Mouse (Mus musculus) midbrain, embryonic 10.5 days (tissue): Measurements from ENCODE around the gene Nif3l1. TPM values are rescaled to one million over a fixed set of nuclear protein-coding genes. Genes with fewer than 3 reads are reported as not detected.

Source experiments
- DNase-seq: peaks from one replicate; pipeline ENCODE4 v3.0.0-alpha.2; 2017; ENCODE audit warnings: low spot score
- H3K27ac ChIP-seq: fragments of 300-500 bp; sonication (generic); replicated peaks from 2 replicates; pipeline ENCODE4 v1.5.1; 2016; ENCODE audit warnings: mild to moderate bottlenecking
- H3K27me3 ChIP-seq: fragments of 300-500 bp; sonication (generic); 2 replicates; pipeline ENCODE4 v1.6.1; 2016; ENCODE audit warnings: low read depth, mild to moderate bottlenecking; ENCODE audit not compliant: poor library complexity, severe bottlenecking
- H3K36me3 ChIP-seq: fragments of 300-500 bp; sonication (generic); 2 replicates; pipeline ENCODE4 v1.6.1; 2016; ENCODE audit warnings: mild to moderate bottlenecking, moderate library complexity
- H3K4me1 ChIP-seq: fragments of 300-500 bp; sonication (generic); 2 replicates; pipeline ENCODE4 v1.6.1; 2016
- H3K4me3 ChIP-seq: fragments of 300-500 bp; sonication (generic); 2 replicates; pipeline ENCODE4 v1.5.1; 2016; ENCODE audit warnings: mild to moderate bottlenecking, moderate library complexity
- H3K9me3 ChIP-seq: fragments of 300-500 bp; sonication (generic); replicated peaks from 2 replicates; pipeline ENCODE4 v1.6.1; 2016; ENCODE audit warnings: mild to moderate bottlenecking
- WGBS: fragments of 180-500 bp; shearing (Covaris S2); methylation state at CpG from one replicate; pipeline ENCODE4 v1.1.7; 2016; 5-methylcytosine and 5-hydroxymethylcytosine counted together
- polyA plus RNA-seq: library from polyadenylated mRNA; unstranded; fragments of >200 nt; fragmentation: Nextera tagmentation; extraction: Ambion mirVana; gene quantifications from 2 replicates; pipeline ENCODE4 v1.2.1, GENCODE M21; 2016

The Nif3l1 gene
- polyA plus RNA-seq, 1 experiment from 2014 or later: 70.8 TPM

DNA sequence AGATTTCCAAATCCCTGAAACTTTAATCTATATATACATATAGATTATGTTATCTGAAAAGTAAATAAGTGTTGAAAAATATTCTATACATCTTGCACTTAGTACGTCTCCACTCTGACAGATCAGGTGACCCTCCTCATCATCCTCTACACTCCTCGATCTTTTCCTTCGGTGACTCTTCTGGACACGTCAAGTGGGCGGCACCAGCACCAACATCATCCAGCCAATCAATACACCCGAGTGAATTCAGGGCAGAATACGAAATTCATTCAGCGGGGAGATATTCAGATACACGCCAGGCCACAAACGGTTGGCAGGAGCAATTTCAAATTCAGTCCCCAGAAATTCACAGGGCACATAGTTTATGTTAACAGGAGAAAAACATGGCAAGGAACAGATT, 24.9 kb upstream of the Nif3l1 start:
- no peaks in the 10 kb centered on the region for H3K27me3 ChIP-seq
- 91% methylated on average over 10 of the region's 10 CpGs for WGBS
- H3K36me3 ChIP-seq: peaks cover 71% of the 10 kb centered on the region

GRCm38 (mm10) chr1:58420961-58421360, 24.0 kb upstream of the Nif3l1 start:
- 86% methylated on average over 7 of the region's 7 CpGs for WGBS
- Histone ChIP-seq H3K4me1 (peaks cover 21% of the 10 kb centered on the region), H3K4me3 (no peak overlapping the region), H3K9me3 (no peaks in the 10 kb centered on the region), H3K27me3 (no peaks in the 10 kb centered on the region), H3K36me3 (peaks cover 62% of the 10 kb centered on the region), H3K27ac (no peak overlapping the region)
- DNase-seq: no peak

More for the DNA sequence above, 24.9 kb upstream of the Nif3l1 start:
- Histone ChIP-seq H3K4me3 (no peak overlapping the region), H3K27ac (no peak overlapping the region), H3K4me1 (peaks cover 21% of the 10 kb centered on the region), H3K9me3 (no peaks in the 10 kb centered on the region)
- DNase-seq: no peak

- Histone ChIP-seq H3K27ac (peak overlapping the region; percentile 100), H3K4me1 (peaks cover 21% of the 10 kb centered on the region), H3K27me3 (no peaks in the 10 kb centered on the region), H3K4me3 (peak overlapping the region; percentile 100), H3K9me3 (no peaks in the 10 kb centered on the region), H3K36me3 (peaks cover 44% of the 10 kb centered on the region)
- 19% methylated on average over 13 of the region's 13 CpGs for WGBS
- DNase-seq: peak; percentile 24
These were observed 22.1 kb upstream of the Nif3l1 start for GRCm38 (mm10) chr1:58422879-58423278.

- Histone ChIP-seq H3K36me3 (peaks cover 36% of the 10 kb centered on the region), H3K4me3 (peak within 1 kb of the TSS; percentile 100), H3K27ac (peak within 1 kb of the TSS; percentile 100), H3K4me1 (peaks cover 21% of the 10 kb centered on the region), H3K27me3 (no peaks in the 10 kb centered on the region), H3K9me3 (no peaks in the 10 kb centered on the region)
- under 1% methylated on average over 79 of the region's 79 CpGs for WGBS
- DNase-seq: peak; percentile 93
These were observed 21.3 kb upstream of the Nif3l1 start, which contains the start of gene Clk1 for GRCm38 (mm10) chr1:58423371-58424248. Clk1 (minus strand) TSS chr1:58424066.

DNA sequence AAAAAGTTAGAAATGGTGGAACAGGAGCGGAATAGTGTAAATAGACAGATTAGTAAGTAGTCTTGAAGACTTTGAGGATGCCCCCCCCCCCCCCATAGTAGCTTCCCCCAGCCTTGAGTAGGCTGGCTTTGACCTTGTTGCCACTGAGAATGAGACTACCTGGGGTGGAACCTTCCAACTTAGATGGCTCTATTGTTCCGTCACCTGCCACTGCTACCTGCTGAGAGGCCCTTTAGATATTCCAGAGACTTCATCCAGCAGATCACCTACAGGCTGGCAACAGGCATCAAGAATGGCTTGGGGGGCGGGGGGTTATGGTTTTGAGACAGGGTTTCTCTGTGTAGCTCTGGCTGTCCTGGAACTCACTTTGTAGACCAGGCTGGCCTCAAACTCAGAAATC, 20.4 kb upstream of the Nif3l1 start:
- Histone ChIP-seq H3K27ac (no peak overlapping the region), H3K36me3 (peaks cover 29% of the 10 kb centered on the region), H3K9me3 (no peaks in the 10 kb centered on the region), H3K27me3 (no peaks in the 10 kb centered on the region), H3K4me3 (no peak overlapping the region; the same call in 1 of the 2 replicates), H3K4me1 (peaks cover 21% of the 10 kb centered on the region)
- DNase-seq: no peak
- 90% methylated on average over 3 of the region's 3 CpGs for WGBS

GRCm38 (mm10) chr1:58444691-58445090, 260 bp upstream of the Nif3l1 start:
- WGBS: 14% methylated on average over 10 of the region's 10 CpGs
- peak overlapping the region; percentile 91 for H3K27ac ChIP-seq
- H3K27me3 ChIP-seq: no peaks in the 10 kb centered on the region
- peak overlapping the region; percentile 77 for H3K4me3 ChIP-seq
- peaks cover 62% of the 10 kb centered on the region for H3K36me3 ChIP-seq
- H3K9me3 ChIP-seq: no peaks in the 10 kb centered on the region
- H3K4me1 ChIP-seq: peaks cover 28% of the 10 kb centered on the region
- DNase-seq: no peak

GRCm38 (mm10) chr1:58445861-58446260, 910 bp downstream of the Nif3l1 start:
- Histone ChIP-seq H3K27ac (peak overlapping the region; percentile 91), H3K9me3 (no peaks in the 10 kb centered on the region), H3K4me3 (peak overlapping the region; percentile 77), H3K36me3 (peaks cover 59% of the 10 kb centered on the region), H3K27me3 (no peaks in the 10 kb centered on the region), H3K4me1 (peaks cover 28% of the 10 kb centered on the region)
- no peak for DNase-seq
- WGBS: 16% methylated on average over 11 of the region's 11 CpGs

DNA sequence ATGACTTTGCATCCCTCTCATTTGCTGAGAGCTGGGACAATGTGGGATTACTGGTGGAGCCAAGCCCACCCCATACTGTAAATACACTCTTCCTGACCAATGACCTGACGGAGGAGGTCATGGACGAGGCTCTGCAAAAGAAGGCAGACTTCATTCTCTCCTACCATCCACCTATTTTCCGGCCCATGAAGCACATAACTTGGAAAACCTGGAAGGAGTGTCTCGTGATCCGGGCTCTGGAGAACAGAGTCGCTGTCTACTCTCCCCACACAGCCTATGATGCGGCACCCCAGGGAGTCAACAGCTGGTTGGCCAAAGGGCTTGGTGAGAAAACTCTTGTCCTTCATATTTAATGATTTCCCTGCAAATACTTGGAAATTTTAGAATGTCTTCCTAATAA, 2.8 kb downstream of the Nif3l1 start:
- 96% methylated on average over 7 of the region's 7 CpGs for WGBS
- H3K36me3 ChIP-seq: peaks cover 58% of the 10 kb centered on the region
- no peak for DNase-seq

GRCm38 (mm10) chr1:58448396-58448795, 3.4 kb downstream of the Nif3l1 start:
- peaks cover 28% of the 10 kb centered on the region for H3K4me1 ChIP-seq
- no peak for DNase-seq
- peaks cover 61% of the 10 kb centered on the region for H3K36me3 ChIP-seq
- H3K9me3 ChIP-seq: no peaks in the 10 kb centered on the region
- no peaks in the 10 kb centered on the region for H3K27me3 ChIP-seq
- no peak overlapping the region for H3K27ac ChIP-seq
- WGBS: 92% methylated on average over 7 of the region's 7 CpGs
- H3K4me3 ChIP-seq: no peak overlapping the region

More for the DNA sequence above, 2.8 kb downstream of the Nif3l1 start:
- H3K4me3 ChIP-seq: no peak overlapping the region
- H3K27me3 ChIP-seq: no peaks in the 10 kb centered on the region
- H3K27ac ChIP-seq: no peak overlapping the region
- H3K9me3 ChIP-seq: no peaks in the 10 kb centered on the region
- H3K4me1 ChIP-seq: peaks cover 28% of the 10 kb centered on the region

DNA sequence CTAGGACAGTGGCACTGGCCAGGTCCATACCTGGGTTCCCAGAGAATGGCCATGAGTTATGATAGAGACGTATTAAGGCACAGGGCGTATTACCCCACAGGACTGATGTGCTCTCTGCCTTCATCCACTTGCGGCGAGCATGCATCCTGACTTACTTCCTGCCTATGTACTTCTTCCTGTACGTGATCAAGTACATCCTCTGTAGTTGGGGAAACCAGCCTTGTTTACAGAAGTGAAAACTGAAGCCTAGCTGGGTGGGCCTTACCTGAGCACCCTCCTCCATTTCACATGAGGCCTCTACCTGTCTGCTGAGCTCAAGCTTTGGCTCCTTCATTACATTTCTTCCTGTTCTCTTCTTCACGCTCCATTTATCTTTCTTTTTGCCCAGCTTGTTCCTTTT, 9.4 kb downstream of the Nif3l1 start:
- WGBS: 92% methylated on average over 6 of the region's 6 CpGs
- Histone ChIP-seq H3K4me3 (no peak overlapping the region), H3K27me3 (no peaks in the 10 kb centered on the region), H3K9me3 (no peaks in the 10 kb centered on the region), H3K27ac (no peak overlapping the region), H3K36me3 (peaks cover 95% of the 10 kb centered on the region), H3K4me1 (no peaks in the 10 kb centered on the region)
- DNase-seq: no peak

- DNase-seq: no peak
- 94% methylated on average over 5 of the region's 5 CpGs for WGBS
- Histone ChIP-seq H3K9me3 (no peaks in the 10 kb centered on the region), H3K36me3 (peaks cover 99% of the 10 kb centered on the region), H3K4me3 (no peak overlapping the region), H3K27ac (no peak overlapping the region), H3K4me1 (no peaks in the 10 kb centered on the region), H3K27me3 (no peaks in the 10 kb centered on the region)
These were observed 13.2 kb downstream of the Nif3l1 start for GRCm38 (mm10) chr1:58458175-58458574.

- Histone ChIP-seq H3K36me3 (peaks cover 99% of the 10 kb centered on the region), H3K27me3 (no peaks in the 10 kb centered on the region), H3K4me3 (no peak overlapping the region), H3K9me3 (no peaks in the 10 kb centered on the region), H3K4me1 (no peaks in the 10 kb centered on the region), H3K27ac (no peak overlapping the region)
- 93% methylated on average over 2 of the region's 2 CpGs for WGBS
- DNase-seq: no peak
These were observed 13.9 kb downstream of the Nif3l1 start for GRCm38 (mm10) chr1:58458867-58459266.

GRCm38 (mm10) chr1:58460566-58460965, 15.6 kb downstream of the Nif3l1 start:
- H3K27me3 ChIP-seq: no peaks in the 10 kb centered on the region
- H3K27ac ChIP-seq: no peak overlapping the region
- WGBS: 93% methylated on average over 3 of the region's 3 CpGs
- H3K4me1 ChIP-seq: no peaks in the 10 kb centered on the region
- H3K36me3 ChIP-seq: peaks cover 99% of the 10 kb centered on the region
- no peak overlapping the region for H3K4me3 ChIP-seq
- DNase-seq: no peak
- no peaks in the 10 kb centered on the region for H3K9me3 ChIP-seq
